Comparison of ENCODE assay signal across 8 mouse cellular contexts in the genomic region with DNA sequence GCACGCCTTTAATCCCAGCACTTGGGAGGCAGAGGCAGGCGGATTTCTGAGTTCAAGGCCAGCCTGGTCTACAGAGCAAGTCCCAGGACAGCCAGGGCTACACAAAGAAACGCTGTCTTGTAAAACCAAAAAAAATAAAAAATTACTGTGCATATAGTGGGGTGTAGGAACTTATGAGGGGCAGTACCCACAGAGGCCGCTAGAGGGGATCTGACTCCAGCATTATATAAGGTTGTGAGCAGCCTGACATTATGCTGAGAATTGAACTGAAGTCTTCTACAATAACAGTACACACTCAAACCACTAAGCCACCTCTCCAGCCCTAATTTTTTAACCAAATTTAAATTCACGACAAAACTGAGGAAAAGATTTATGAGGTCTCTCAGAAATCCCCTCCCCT. TPM values are rescaled to one million over a fixed set of nuclear protein-coding genes. Genes with fewer than 3 reads are reported as not detected.
DNase-seq lines count a peak whose midpoint lies in the region; ATAC-seq lines count a peak whose summit lies in the region.

No protein-coding gene starts in this region.

- no peak overlapping the region for H3K9ac ChIP-seq in midbrain, embryonic 11.5 days (ENCODE audit: low read length)

- no peak overlapping the region for H3K4me3 ChIP-seq in midbrain, embryonic 11.5 days (ENCODE audit: low read depth, low read length)

- H3K27me3 ChIP-seq in midbrain, embryonic 11.5 days (ENCODE audit: control insufficient read depth, insufficient read depth, low read length) = no peaks in the 10 kb centered on the region

- 58% methylated on average over 5 of the region's 5 CpGs for WGBS in midbrain, embryonic 11.5 days

- peaks cover 14% of the 10 kb centered on the region for H3K36me3 ChIP-seq in midbrain, embryonic 11.5 days (ENCODE audit: control insufficient read depth, insufficient read depth, low read length)

- intact Hi-C loops in gastrocnemius, postnatal 14 days (cut with DNase I; ENCODE audit: low total_unique reads) = loop anchor here (5.0 kb wide), 1 partner anchor 112 kb away; no protein-coding TSS in a partner anchor
- intact Hi-C loops in left cerebral cortex, postnatal 4 days (cut with DNase I) = loop anchor here (10.0 kb wide), 1 partner anchor 100 kb away; the partner anchor contains the start of gene Slc40a1

- no peak overlapping the region for H3K27ac ChIP-seq in midbrain, embryonic 11.5 days (ENCODE audit: low read depth, low read length)

- ATAC-seq in midbrain, embryonic 11.5 days (ENCODE audit: low FRiP score) = peak; percentile 93

- peak; percentile 20 to 28 for DNase-seq in urinary bladder, adult 18-20 months (ENCODE audit: low spot score in 2 of 2)
- no peak for DNase-seq in urinary bladder, postnatal 10 days (ENCODE audit: low spot score)
- peak; percentile 43 for DNase-seq in embryo, embryonic 10 days (ENCODE audit: low spot score)
- DNase-seq in gastrocnemius, postnatal 14 days = peak; percentile 64
- peak; percentile 54 for DNase-seq in kidney, adult 11 months
- DNase-seq in left cerebral cortex, postnatal 4 days = peak; percentile 70
- peak; percentile 96 for DNase-seq in midbrain, embryonic 11.5 days (ENCODE audit: low spot score, missing footprints)
- DNase-seq in spleen, adult 18-20 months = peak; percentile 6 to 55

- no peaks in the 10 kb centered on the region for H3K4me1 ChIP-seq in midbrain, embryonic 11.5 days (ENCODE audit: control insufficient read depth, insufficient read depth, low read length)

- no peaks in the 10 kb centered on the region for H3K9me3 ChIP-seq in midbrain, embryonic 11.5 days (ENCODE audit: control insufficient read depth, low read length)

- H3K4me2 ChIP-seq in midbrain, embryonic 11.5 days = no peak overlapping the region

RNA-seq across cellular contexts. Expression of gene Wdr75, which starts 30.2 kb away (rescaled TPM):
- total RNA-seq in gastrocnemius, postnatal 14 days (2021) = 10 to 100 TPM; 17.5 to 20.8 TPM
- total RNA-seq in left cerebral cortex, postnatal 4 days (2021) = 10 to 100 TPM; 57.4 to 60.6 TPM
- 80.8 and 92.4 TPM in 2 replicates for polyA plus RNA-seq in midbrain, embryonic 11.5 days (2014; fragmentation: Nextera tagmentation; extraction: Ambion mirVana)
